Mouse (Mus musculus) spleen, postnatal 10 days (tissue): Measurements from ENCODE around the gene Sowahc.

Experiments
- DNase-seq, 2 experiments: peaks; one replicate each; pipeline ENCODE4 v3.0.0; 2021 to 2022; ENCODE audit warnings: low spot score in 2 of 2

Sowahc gene

GRCm38 (mm10) chr10:59221473-59222270, at the start of gene Sowahc, which contains the start of gene Sept10:
Gene Sowahc (plus strand): TSS chr10:59221953.
Gene Sept10 (minus strand): TSS chr10:59221847.
- DNase-seq: peak; percentile 90 to 97

- DNase-seq: no peak
Measured at GRCm38 (mm10) chr10:59172539-59172938, 49.2 kb upstream of the Sowahc start.

- DNase-seq: no peak
Measured at GRCm38 (mm10) chr10:59179620-59180019, 42.1 kb upstream of the Sowahc start.

- DNase-seq: no peak
Measured at GRCm38 (mm10) chr10:59182306-59182705, 39.4 kb upstream of the Sowahc start.

GRCm38 (mm10) chr10:59194891-59195290, 26.9 kb upstream of the Sowahc start:
- DNase-seq: no peak

- no peak for DNase-seq
Measured at GRCm38 (mm10) chr10:59196763-59197162, 25.0 kb upstream of the Sowahc start.

- no peak for DNase-seq
Measured at GRCm38 (mm10) chr10:59200011-59200410, 21.7 kb upstream of the Sowahc start.

GRCm38 (mm10) chr10:59220824-59221472, 805 bp upstream of the Sowahc start:
- DNase-seq: no peak

GRCm38 (mm10) chr10:59222271-59223101, 733 bp downstream of the Sowahc start:
- peak; percentile 14 to 29 for DNase-seq

GRCm38 (mm10) chr10:59223301-59223700, 1.5 kb downstream of the Sowahc start:
- no peak for DNase-seq

- no peak for DNase-seq
Measured at GRCm38 (mm10) chr10:59223890-59224289, 2.1 kb downstream of the Sowahc start.

- no peak for DNase-seq
Measured at GRCm38 (mm10) chr10:59225137-59225536, 3.4 kb downstream of the Sowahc start.

GRCm38 (mm10) chr10:59229205-59229820, 7.6 kb downstream of the Sowahc start:
- no peak for DNase-seq

GRCm38 (mm10) chr10:59235227-59235626, 13.5 kb downstream of the Sowahc start:
- no peak for DNase-seq

- DNase-seq: no peak
Measured at GRCm38 (mm10) chr10:59235847-59236246, 14.1 kb downstream of the Sowahc start.

GRCm38 (mm10) chr10:59236486-59236885, 14.7 kb downstream of the Sowahc start:
- peak in 1 of 2 experiments; percentile 19 for DNase-seq

- DNase-seq: no peak
Measured at GRCm38 (mm10) chr10:59237757-59238156, 16.0 kb downstream of the Sowahc start.

- DNase-seq: no peak
Measured at GRCm38 (mm10) chr10:59241141-59241541, 19.4 kb downstream of the Sowahc start.

- no peak for DNase-seq
Measured at GRCm38 (mm10) chr10:59249531-59249930, 27.8 kb downstream of the Sowahc start.

- no peak for DNase-seq
Measured at GRCm38 (mm10) chr10:59250679-59251078, 28.9 kb downstream of the Sowahc start.

- DNase-seq: no peak
Measured at GRCm38 (mm10) chr10:59251980-59252379, 30.2 kb downstream of the Sowahc start.

GRCm38 (mm10) chr10:59252396-59252795, 30.6 kb downstream of the Sowahc start:
- no peak for DNase-seq
